Mouse (Mus musculus) intestine, postnatal 0 days (tissue): ENCODE measurements around the gene Pip5k1c. TPM values are rescaled to one million over a fixed set of nuclear protein-coding genes. Genes with fewer than 3 reads are reported as not detected.

ENCODE experiments used
- ATAC-seq: fragments of 200-750 bp; cut with Nextera tagmentation; 2 replicates; pipeline ENCODE4 v1.8.0; 2017; ENCODE audit warnings: mild to moderate bottlenecking, moderate TSS enrichment, moderate library complexity
- H3K27ac ChIP-seq: fragments of 300-500 bp; sonication (generic); 2 replicates; pipeline ENCODE4 v1.5.1; 2014; ENCODE audit warnings: mild to moderate bottlenecking, low read depth, low read length, moderate library complexity
- H3K27me3 ChIP-seq: fragments of 300-500 bp; sonication (generic); replicated peaks from 2 replicates; pipeline ENCODE4 v1.6.1; 2014; ENCODE audit warnings: low read length, mixed read lengths; ENCODE audit not compliant: control insufficient read depth, insufficient read depth
- H3K36me3 ChIP-seq: fragments of 300-500 bp; sonication (generic); 2 replicates; pipeline ENCODE4 v1.6.1; 2014; ENCODE audit warnings: mild to moderate bottlenecking, moderate library complexity; ENCODE audit not compliant: control insufficient read depth, insufficient read depth
- H3K4me1 ChIP-seq: fragments of 300-500 bp; sonication (generic); replicated peaks from 2 replicates; pipeline ENCODE4 v1.6.1; 2014; ENCODE audit warnings: antibody characterized with exemption, low read length, mixed read lengths; ENCODE audit not compliant: control insufficient read depth, insufficient read depth
- H3K4me2 ChIP-seq: fragments of 300-500 bp; sonication (generic); replicated peaks from 2 replicates; pipeline ENCODE4 v1.6.1; 2014; ENCODE audit warnings: low read depth, mild to moderate bottlenecking, moderate library complexity
- H3K4me3 ChIP-seq: fragments of 300-500 bp; sonication (generic); 2 replicates; pipeline ENCODE4 v1.5.1; 2014; ENCODE audit warnings: low read depth, low read length
- H3K9ac ChIP-seq: fragments of 300-500 bp; sonication (generic); 2 replicates; pipeline ENCODE4 v1.6.1; 2014; ENCODE audit warnings: mild to moderate bottlenecking, low read depth, low read length
- H3K9me3 ChIP-seq: fragments of 300-500 bp; sonication (generic); 2 replicates; pipeline ENCODE4 v1.6.1; 2016; ENCODE audit warnings: mixed run types; ENCODE audit not compliant: control insufficient read depth
- CTCF ChIP-seq: sonication (generic); IDR thresholded peaks from 2 replicates; pipeline ENCODE4 v1.5.1; 2016; ENCODE audit warnings: low read depth, mild to moderate bottlenecking, control low read depth, antibody characterized with exemption, moderate library complexity
- WGBS: fragments of 180-500 bp; shearing (Covaris S2); extraction: QIAGEN DNeasy Blood & Tissue Kit; methylation state at CpG from one replicate; pipeline ENCODE4 v1.1.7; 2014; 5-methylcytosine and 5-hydroxymethylcytosine counted together
- polyA plus RNA-seq: library from polyadenylated mRNA; unstranded; fragments of >200 nt; fragmentation: Nextera tagmentation; extraction: Ambion mirVana; gene quantifications from 2 replicates; pipeline ENCODE4 v1.2.1, GENCODE M21; 2015

Gene Pip5k1c
- polyA plus RNA-seq, 1 experiment from 2014 or later: 27.2 TPM

- H3K27ac ChIP-seq: peak overlapping the region; percentile 28
- ATAC-seq: no peak
- peaks cover 68% of the 10 kb centered on the region for H3K36me3 ChIP-seq
- H3K4me2 ChIP-seq: no peak overlapping the region
- no peak for TF ChIP-seq CTCF
- 90% methylated on average over 19 of the region's 19 CpGs for WGBS
- H3K9ac ChIP-seq: no peak overlapping the region
- H3K4me1 ChIP-seq: 0 out of 2 replicates have a peak, but pooled peaks cover 3% of the 10 kb centered on the region
- no peaks in the 10 kb centered on the region for H3K27me3 ChIP-seq
- H3K4me3 ChIP-seq: no peak overlapping the region
- no peaks in the 10 kb centered on the region for H3K9me3 ChIP-seq
Observed at GRCm38 (mm10) chr10:81273842-81274241, 18.9 kb upstream of the Pip5k1c start.

GRCm38 (mm10) chr10:81277676-81278075 is 15.1 kb upstream of the Pip5k1c start:
- no peaks in the 10 kb centered on the region for H3K9me3 ChIP-seq
- H3K27me3 ChIP-seq: no peaks in the 10 kb centered on the region
- 83% methylated on average over 22 of the region's 22 CpGs for WGBS
- no peaks in the 10 kb centered on the region for H3K4me1 ChIP-seq
- H3K4me3 ChIP-seq: no peak overlapping the region
- no peak overlapping the region for H3K27ac ChIP-seq
- no peak overlapping the region for H3K9ac ChIP-seq
- no peak for ATAC-seq
- TF ChIP-seq CTCF: 0 out of 2 replicates have a peak, but pooled peaks have one; percentile 20
- peaks cover 67% of the 10 kb centered on the region for H3K36me3 ChIP-seq
- H3K4me2 ChIP-seq: no peak overlapping the region

- H3K36me3 ChIP-seq: peaks cover 48% of the 10 kb centered on the region
- H3K4me3 ChIP-seq: no peak overlapping the region
- H3K9ac ChIP-seq: no peak overlapping the region
- H3K27ac ChIP-seq: no peak overlapping the region
- no peaks in the 10 kb centered on the region for H3K27me3 ChIP-seq
- TF ChIP-seq CTCF: no peak
- no peaks in the 10 kb centered on the region for H3K4me1 ChIP-seq
- no peak for ATAC-seq
- WGBS: 45% methylated on average over 10 of the region's 10 CpGs
- no peak overlapping the region for H3K4me2 ChIP-seq
- no peaks in the 10 kb centered on the region for H3K9me3 ChIP-seq
Observed at GRCm38 (mm10) chr10:81279496-81279895, 13.3 kb upstream of the Pip5k1c start.

GRCm38 (mm10) chr10:81284189-81284588 is 8.6 kb upstream of the Pip5k1c start:
- peaks cover 7% of the 10 kb centered on the region; the same call in 1 of the 2 replicates for H3K4me1 ChIP-seq
- no peaks in the 10 kb centered on the region for H3K9me3 ChIP-seq
- peak overlapping the region; percentile 62 for H3K4me3 ChIP-seq
- 43% methylated on average over 6 of the region's 6 CpGs for WGBS
- TF ChIP-seq CTCF: no peak
- peak overlapping the region; percentile 60 for H3K4me2 ChIP-seq
- no peak overlapping the region for H3K9ac ChIP-seq
- no peaks in the 10 kb centered on the region for H3K27me3 ChIP-seq
- peaks cover 22% of the 10 kb centered on the region for H3K36me3 ChIP-seq
- 0 out of 2 replicates have a peak overlapping the region, but pooled peaks have one; percentile 92 for H3K27ac ChIP-seq
- no peak for ATAC-seq

GRCm38 (mm10) chr10:81284719-81285118 is 8.0 kb upstream of the Pip5k1c start:
- Histone ChIP-seq H3K4me2 (peak overlapping the region; percentile 60), H3K4me3 (peak overlapping the region; percentile 62), H3K36me3 (peaks cover 19% of the 10 kb centered on the region), H3K27me3 (no peaks in the 10 kb centered on the region), H3K27ac (peak overlapping the region; percentile 92; the same call in 1 of the 2 replicates), H3K9ac (peak overlapping the region; percentile 63; the same call in 1 of the 2 replicates), H3K9me3 (no peaks in the 10 kb centered on the region), H3K4me1 (peaks cover 7% of the 10 kb centered on the region; the same call in 1 of the 2 replicates)
- no peak for TF ChIP-seq CTCF
- WGBS: 7% methylated on average over 17 of the region's 17 CpGs
- peak; percentile 10; the same call in 1 of the 2 replicates for ATAC-seq

GRCm38 (mm10) chr10:81285694-81286450 is 6.9 kb upstream of the Pip5k1c start:
- peak; percentile 68 for ATAC-seq
- Histone ChIP-seq H3K9me3 (no peaks in the 10 kb centered on the region), H3K27ac (peak overlapping the region; percentile 92), H3K4me3 (peak overlapping the region; percentile 62), H3K4me1 (peaks cover 7% of the 10 kb centered on the region; the same call in 1 of the 2 replicates), H3K27me3 (no peaks in the 10 kb centered on the region), H3K36me3 (peaks cover 7% of the 10 kb centered on the region; the same call in 1 of the 2 replicates), H3K4me2 (peak overlapping the region; percentile 60), H3K9ac (peak overlapping the region; percentile 63)
- WGBS: under 1% methylated on average over 54 of the region's 54 CpGs
- 0 out of 2 replicates have a peak, but pooled peaks have one; percentile 19 for TF ChIP-seq CTCF
